Mouse (Mus musculus) ES-E14 (cell line): ENCODE measurements around the gene Zfp207.

Experiments used
- HCFC1 ChIP-seq: IDR thresholded peaks from 2 replicates; pipeline ENCODE4 v1.6.1; 2012; ENCODE audit warnings: low read length, inconsistent platforms, borderline replicate concordance; ENCODE audit not compliant: insufficient read depth
- MAFK ChIP-seq: IDR thresholded peaks from 2 replicates; pipeline ENCODE4 v1.6.1; 2014; ENCODE audit warnings: mild to moderate bottlenecking, low read depth, low read length, inconsistent platforms; ENCODE audit not compliant: insufficient read depth

DNA sequence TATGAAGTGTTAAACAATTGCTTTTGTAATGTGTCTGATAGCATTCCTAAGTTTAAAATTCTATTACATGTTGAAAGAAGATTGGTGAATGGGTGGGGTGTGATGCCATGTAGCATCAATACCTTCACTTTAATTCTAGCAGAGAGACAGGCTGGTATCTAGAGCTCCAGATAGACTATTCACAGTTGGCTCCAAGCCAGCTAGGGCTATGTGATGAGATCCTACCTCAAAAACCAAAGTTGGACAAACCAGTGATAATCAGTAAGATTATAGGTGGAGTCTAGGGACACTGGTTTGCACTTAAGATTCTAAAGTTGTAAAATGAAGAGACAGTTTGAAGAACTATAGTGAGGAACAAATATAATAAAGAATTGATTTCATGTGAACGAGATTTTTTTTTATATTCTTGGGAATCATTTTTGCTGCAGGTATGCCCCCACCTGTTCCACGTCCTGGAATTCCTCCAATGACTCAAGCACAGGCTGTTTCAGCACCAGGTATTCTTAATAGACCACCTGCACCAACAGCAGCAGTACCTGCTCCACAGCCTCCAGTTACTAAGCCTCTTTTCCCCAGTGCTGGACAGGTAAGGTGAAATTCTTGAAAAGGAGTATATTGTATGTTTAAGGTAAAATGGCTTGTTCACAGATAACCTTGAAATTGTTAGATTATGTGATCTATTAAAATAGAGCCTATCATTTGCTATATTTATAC is 8.5 kb downstream of the Zfp207 start:
- TF ChIP-seq MAFK = no peak
- TF ChIP-seq HCFC1 = no peak
